Mouse (Mus musculus): ENCODE measurements at regions not wholly inside any gene's neighbourhood (a gene's known extent, or its start where the extent isn't known, plus 50 kb on each side); places are given as distances from the start of the nearest gene placed in this dataset.

DNA sequence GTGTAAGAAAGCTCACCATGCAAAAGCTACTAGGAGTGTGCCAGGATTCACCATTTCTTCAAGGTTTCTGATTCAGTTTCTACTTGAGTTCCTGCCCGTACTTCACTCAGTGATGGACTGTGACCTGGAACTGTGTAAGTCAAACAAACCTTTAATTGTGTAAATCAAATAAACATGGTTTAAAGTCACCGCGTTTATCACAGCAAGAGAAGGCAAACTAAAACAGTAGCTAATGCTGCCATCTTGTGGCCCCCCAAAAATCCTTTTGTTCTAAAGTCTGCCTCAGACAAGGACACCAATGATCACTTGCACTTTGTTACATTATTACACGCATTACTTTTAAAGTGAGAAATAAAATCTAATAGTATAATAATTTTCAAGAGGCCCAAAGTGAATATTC is 63.6 kb upstream of the Dcx start:
- peak; percentile 44 for DNase-seq (ENCODE audit: low spot score)
